Mouse (Mus musculus): Measurements from ENCODE around the gene Parp6. TPM values are rescaled to one million over a fixed set of nuclear protein-coding genes. Genes with fewer than 3 reads are reported as not detected.

Gene Parp6
- polyA plus RNA-seq (2014; fragmentation: Nextera tagmentation; extraction: Ambion mirVana) = 28.2 and 29.7 TPM in 2 replicates

GRCm38 (mm10) chr9:59616622-59617306, at the start of gene Parp6:
Gene Parp6, plus strand, starts transcription at chr9:59617284.
- DNase-seq (ENCODE audit: low spot score) = peak; percentile 98
- H3K36me3 ChIP-seq (ENCODE audit: control insufficient read depth, insufficient read depth, low read length) = no peaks in the 10 kb centered on the region
- no peaks in the 10 kb centered on the region for H3K27me3 ChIP-seq (ENCODE audit: control insufficient read depth, insufficient read depth, low read length)
- WGBS = under 1% methylated on average over 36 of the region's 36 CpGs
- no peaks in the 10 kb centered on the region for H3K9me3 ChIP-seq (ENCODE audit: control insufficient read depth, low read length)
- peak within 1 kb of the TSS; percentile 94 for H3K9ac ChIP-seq (ENCODE audit: low read length)
- peak; percentile 97 for ATAC-seq (ENCODE audit: insufficient number of reproducible peaks, low FRiP score, low TSS enrichment, low read depth)
- no peaks in the 10 kb centered on the region for H3K4me1 ChIP-seq (ENCODE audit: control insufficient read depth, insufficient read depth, low read length)
- peak within 1 kb of the TSS; percentile 89 for H3K4me3 ChIP-seq (ENCODE audit: low read depth, low read length)
- H3K27ac ChIP-seq (replicated peaks; ENCODE audit: low read depth, low read length) = peak within 1 kb of the TSS; percentile 58
- H3K4me2 ChIP-seq (ENCODE audit: low read depth, severe bottlenecking) = peak within 1 kb of the TSS; percentile 58

- Histone ChIP-seq H3K4me3 (ENCODE audit: low read depth, low read length) (no peak overlapping the region), H3K9me3 (ENCODE audit: control insufficient read depth, low read length) (no peaks in the 10 kb centered on the region), H3K9ac (ENCODE audit: low read length) (no peak overlapping the region), H3K36me3 (ENCODE audit: control insufficient read depth, insufficient read depth, low read length) (no peaks in the 10 kb centered on the region), H3K27ac (replicated peaks; ENCODE audit: low read depth, low read length) (no peak overlapping the region), H3K4me2 (ENCODE audit: low read depth, severe bottlenecking) (no peak overlapping the region), H3K4me1 (ENCODE audit: control insufficient read depth, insufficient read depth, low read length) (no peaks in the 10 kb centered on the region), H3K27me3 (ENCODE audit: control insufficient read depth, insufficient read depth, low read length) (peaks cover 2% of the 10 kb centered on the region; the same call in 1 of the 2 replicates)
- WGBS = 77% methylated on average over 2 of the region's 2 CpGs
- ATAC-seq (ENCODE audit: insufficient number of reproducible peaks, low FRiP score, low TSS enrichment, low read depth) (no peak), DNase-seq (ENCODE audit: low spot score) (no peak)
Observed at GRCm38 (mm10) chr9:59571852-59572251, 45.2 kb upstream of the Parp6 start.

GRCm38 (mm10) chr9:59577401-59577800, 39.7 kb upstream of the Parp6 start:
- H3K9ac ChIP-seq (ENCODE audit: low read length) = no peak overlapping the region
- H3K4me2 ChIP-seq (ENCODE audit: low read depth, severe bottlenecking) = peak overlapping the region; percentile 67
- H3K9me3 ChIP-seq (ENCODE audit: control insufficient read depth, low read length) = no peaks in the 10 kb centered on the region
- DNase-seq (ENCODE audit: low spot score) (no peak), ATAC-seq (ENCODE audit: insufficient number of reproducible peaks, low FRiP score, low TSS enrichment, low read depth) (no peak)
- no peak overlapping the region for H3K27ac ChIP-seq (replicated peaks; ENCODE audit: low read depth, low read length)
- peaks cover 13% of the 10 kb centered on the region; the same call in 1 of the 2 replicates for H3K27me3 ChIP-seq (ENCODE audit: control insufficient read depth, insufficient read depth, low read length)
- WGBS = 16% methylated on average over 13 of the region's 13 CpGs
- peak overlapping the region; percentile 22 for H3K4me3 ChIP-seq (ENCODE audit: low read depth, low read length)
- H3K4me1 ChIP-seq (ENCODE audit: control insufficient read depth, insufficient read depth, low read length) = peaks cover 3% of the 10 kb centered on the region; the same call in 1 of the 2 replicates
- H3K36me3 ChIP-seq (ENCODE audit: control insufficient read depth, insufficient read depth, low read length) = no peaks in the 10 kb centered on the region

- peak; percentile 98 for ATAC-seq (ENCODE audit: insufficient number of reproducible peaks, low FRiP score, low TSS enrichment, low read depth)
- peaks cover 3% of the 10 kb centered on the region; the same call in 1 of the 2 replicates for H3K4me1 ChIP-seq (ENCODE audit: control insufficient read depth, insufficient read depth, low read length)
- peak within 1 kb of the TSS; percentile 67 for H3K4me2 ChIP-seq (ENCODE audit: low read depth, severe bottlenecking)
- no peaks in the 10 kb centered on the region for H3K9me3 ChIP-seq (ENCODE audit: control insufficient read depth, low read length)
- DNase-seq (ENCODE audit: low spot score) = peak; percentile 100
- peaks cover 13% of the 10 kb centered on the region; the same call in 1 of the 2 replicates for H3K27me3 ChIP-seq (ENCODE audit: control insufficient read depth, insufficient read depth, low read length)
- WGBS = 1% methylated on average over 56 of the region's 61 CpGs
- H3K9ac ChIP-seq (ENCODE audit: low read length) = no peak within 1 kb of the TSS
- no peaks in the 10 kb centered on the region for H3K36me3 ChIP-seq (ENCODE audit: control insufficient read depth, insufficient read depth, low read length)
- no peak within 1 kb of the TSS for H3K27ac ChIP-seq (replicated peaks; ENCODE audit: low read depth, low read length)
- H3K4me3 ChIP-seq (ENCODE audit: low read depth, low read length) = peak within 1 kb of the TSS; percentile 22
Observed at GRCm38 (mm10) chr9:59577844-59578504, 39.1 kb upstream of the Parp6 start, which contains the start of gene Celf6. Gene Celf6, plus strand, starts transcription at chr9:59577917.

GRCm38 (mm10) chr9:59578505-59578867, 38.6 kb upstream of the Parp6 start:
- H3K4me2 ChIP-seq (ENCODE audit: low read depth, severe bottlenecking) = peak overlapping the region; percentile 67
- DNase-seq (ENCODE audit: low spot score) (no peak), ATAC-seq (ENCODE audit: insufficient number of reproducible peaks, low FRiP score, low TSS enrichment, low read depth) (peak; percentile 56)
- peak overlapping the region; percentile 22; the same call in 1 of the 2 replicates for H3K4me3 ChIP-seq (ENCODE audit: low read depth, low read length)
- peaks cover 13% of the 10 kb centered on the region; the same call in 1 of the 2 replicates for H3K27me3 ChIP-seq (ENCODE audit: control insufficient read depth, insufficient read depth, low read length)
- H3K9me3 ChIP-seq (ENCODE audit: control insufficient read depth, low read length) = no peaks in the 10 kb centered on the region
- under 1% methylated on average over 20 of the region's 20 CpGs for WGBS
- no peak overlapping the region for H3K27ac ChIP-seq (replicated peaks; ENCODE audit: low read depth, low read length)
- no peak overlapping the region for H3K9ac ChIP-seq (ENCODE audit: low read length)
- H3K4me1 ChIP-seq (ENCODE audit: control insufficient read depth, insufficient read depth, low read length) = peaks cover 3% of the 10 kb centered on the region; the same call in 1 of the 2 replicates
- no peaks in the 10 kb centered on the region for H3K36me3 ChIP-seq (ENCODE audit: control insufficient read depth, insufficient read depth, low read length)

GRCm38 (mm10) chr9:59584871-59585308, 32.2 kb upstream of the Parp6 start:
- no peak for ATAC-seq (ENCODE audit: insufficient number of reproducible peaks, low FRiP score, low TSS enrichment, low read depth)
- no peaks in the 10 kb centered on the region for H3K9me3 ChIP-seq (ENCODE audit: control insufficient read depth, low read length)
- no peaks in the 10 kb centered on the region for H3K36me3 ChIP-seq (ENCODE audit: control insufficient read depth, insufficient read depth, low read length)
- peak; percentile 86 for DNase-seq (ENCODE audit: low spot score)
- peak overlapping the region; percentile 24 for H3K4me3 ChIP-seq (ENCODE audit: low read depth, low read length)
- H3K4me1 ChIP-seq (ENCODE audit: control insufficient read depth, insufficient read depth, low read length) = no peaks in the 10 kb centered on the region
- 8% methylated on average over 13 of the region's 13 CpGs for WGBS
- peak overlapping the region; percentile 59 for H3K9ac ChIP-seq (ENCODE audit: low read length)
- H3K27ac ChIP-seq (replicated peaks; ENCODE audit: low read depth, low read length) = no peak overlapping the region
- H3K27me3 ChIP-seq (ENCODE audit: control insufficient read depth, insufficient read depth, low read length) = no peaks in the 10 kb centered on the region
- peak overlapping the region; percentile 41 for H3K4me2 ChIP-seq (ENCODE audit: low read depth, severe bottlenecking)

GRCm38 (mm10) chr9:59588252-59588651, 28.8 kb upstream of the Parp6 start:
- no peaks in the 10 kb centered on the region for H3K36me3 ChIP-seq (ENCODE audit: control insufficient read depth, insufficient read depth, low read length)
- no peaks in the 10 kb centered on the region for H3K27me3 ChIP-seq (ENCODE audit: control insufficient read depth, insufficient read depth, low read length)
- WGBS = 75% methylated on average over 5 of the region's 5 CpGs
- H3K9me3 ChIP-seq (ENCODE audit: control insufficient read depth, low read length) = no peaks in the 10 kb centered on the region
- H3K4me1 ChIP-seq (ENCODE audit: control insufficient read depth, insufficient read depth, low read length) = no peaks in the 10 kb centered on the region
- no peak overlapping the region for H3K4me3 ChIP-seq (ENCODE audit: low read depth, low read length)
- no peak overlapping the region for H3K4me2 ChIP-seq (ENCODE audit: low read depth, severe bottlenecking)
- no peak overlapping the region for H3K27ac ChIP-seq (replicated peaks; ENCODE audit: low read depth, low read length)
- no peak overlapping the region for H3K9ac ChIP-seq (ENCODE audit: low read length)
- no peak for ATAC-seq (ENCODE audit: insufficient number of reproducible peaks, low FRiP score, low TSS enrichment, low read depth)
- no peak for DNase-seq (ENCODE audit: low spot score)

- 52% methylated on average over 12 of the region's 12 CpGs for WGBS
- no peaks in the 10 kb centered on the region for H3K27me3 ChIP-seq (ENCODE audit: control insufficient read depth, insufficient read depth, low read length)
- H3K27ac ChIP-seq (replicated peaks; ENCODE audit: low read depth, low read length) = no peak overlapping the region
- H3K4me2 ChIP-seq (ENCODE audit: low read depth, severe bottlenecking) = no peak overlapping the region
- H3K4me1 ChIP-seq (ENCODE audit: control insufficient read depth, insufficient read depth, low read length) = no peaks in the 10 kb centered on the region
- no peak for ATAC-seq (ENCODE audit: insufficient number of reproducible peaks, low FRiP score, low TSS enrichment, low read depth)
- H3K4me3 ChIP-seq (ENCODE audit: low read depth, low read length) = no peak overlapping the region
- DNase-seq (ENCODE audit: low spot score) = peak; percentile 27
- no peak overlapping the region for H3K9ac ChIP-seq (ENCODE audit: low read length)
- H3K9me3 ChIP-seq (ENCODE audit: control insufficient read depth, low read length) = no peaks in the 10 kb centered on the region
- no peaks in the 10 kb centered on the region for H3K36me3 ChIP-seq (ENCODE audit: control insufficient read depth, insufficient read depth, low read length)
Observed at GRCm38 (mm10) chr9:59588710-59589671, 28.1 kb upstream of the Parp6 start.
